Mouse (Mus musculus): ENCODE data around the gene Omt2b.
"Not testable (repeated sequence)": the region's sequence is repeated elsewhere in the genome, so short reads cannot be mapped to it uniquely, and the experiment has no call there.

The Omt2b gene

DNA sequence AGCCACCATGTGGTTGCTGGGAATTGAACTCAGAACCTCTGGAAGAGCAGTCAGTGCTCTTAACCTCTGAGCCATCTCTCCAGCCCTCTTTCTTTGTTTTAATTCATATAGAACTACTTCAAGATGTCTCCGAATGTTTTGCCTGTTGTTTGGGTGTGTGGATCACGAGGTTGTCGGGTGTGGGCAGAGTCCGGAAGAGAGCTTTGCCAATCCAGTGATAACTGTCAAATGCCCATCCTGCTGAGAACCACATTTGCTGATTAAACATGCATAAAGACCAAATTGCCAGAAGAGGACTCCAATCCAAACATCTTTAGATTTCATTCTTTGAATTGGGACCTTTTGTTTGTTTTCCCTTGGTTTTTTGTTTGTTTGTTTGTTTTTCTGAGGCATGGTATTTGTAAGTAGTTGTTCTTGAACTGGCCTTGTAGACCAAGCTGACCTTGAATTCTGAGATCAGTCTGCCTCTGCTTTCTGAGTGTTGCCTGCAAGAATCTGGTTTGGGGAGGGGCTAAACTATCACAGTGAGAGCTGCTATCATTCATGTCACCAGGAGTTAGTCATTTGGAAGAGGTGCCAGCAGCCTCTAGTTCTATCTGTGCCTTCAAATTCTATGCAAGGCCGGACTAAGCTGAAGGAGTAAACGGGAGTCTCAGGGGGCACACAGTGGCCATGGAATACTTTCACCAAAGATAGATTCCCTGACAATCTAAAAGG is 24.3 kb downstream of the Omt2b start:
- DNase-seq (ENCODE audit: low spot score in 2 of 2), result no peak

DNA sequence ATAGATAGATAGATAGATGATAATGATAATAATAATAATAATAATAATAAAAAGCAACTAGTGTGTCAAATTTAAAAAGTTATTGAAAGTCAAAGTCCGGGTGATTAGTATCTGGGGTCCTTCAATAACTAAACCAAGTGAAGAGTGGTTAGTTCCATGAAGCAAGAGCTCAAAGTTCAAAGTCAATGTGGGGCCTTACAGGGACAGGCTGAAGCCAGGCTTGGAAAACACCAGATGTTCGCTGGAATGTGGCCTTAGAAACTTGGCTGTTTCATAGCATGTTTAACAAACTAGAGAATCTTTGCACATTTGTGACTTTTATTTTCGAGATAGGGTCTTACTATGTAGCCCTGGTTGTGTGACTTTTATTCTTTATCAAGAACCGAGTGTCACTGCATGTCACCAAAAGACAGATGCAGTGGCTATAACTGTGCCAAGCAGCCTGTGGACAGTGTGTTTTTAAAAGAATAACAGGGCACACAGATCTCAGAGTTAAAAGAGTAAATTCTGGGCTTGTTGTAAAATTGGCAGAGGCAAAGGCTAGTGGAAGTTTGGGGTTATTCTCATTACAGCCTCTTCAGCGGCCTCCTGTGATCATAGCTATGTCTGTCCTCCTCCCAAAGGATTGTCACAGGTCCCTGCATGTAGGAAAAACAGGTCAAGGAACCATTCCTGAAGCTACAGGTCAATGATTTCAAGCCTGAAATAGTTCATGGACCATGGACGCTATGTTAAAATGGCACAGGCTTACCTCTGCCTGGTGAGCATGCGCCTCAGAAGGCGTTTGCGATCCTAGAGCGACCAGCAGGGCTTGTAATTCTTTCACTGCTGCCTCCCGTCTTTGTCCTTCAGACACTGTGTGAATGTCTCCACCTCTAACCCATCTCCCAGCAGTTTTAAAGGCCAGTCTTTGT is 27.5 kb downstream of the Omt2b start:
- DNase-seq (ENCODE audit: low spot score in 2 of 2), result no peak

DNA sequence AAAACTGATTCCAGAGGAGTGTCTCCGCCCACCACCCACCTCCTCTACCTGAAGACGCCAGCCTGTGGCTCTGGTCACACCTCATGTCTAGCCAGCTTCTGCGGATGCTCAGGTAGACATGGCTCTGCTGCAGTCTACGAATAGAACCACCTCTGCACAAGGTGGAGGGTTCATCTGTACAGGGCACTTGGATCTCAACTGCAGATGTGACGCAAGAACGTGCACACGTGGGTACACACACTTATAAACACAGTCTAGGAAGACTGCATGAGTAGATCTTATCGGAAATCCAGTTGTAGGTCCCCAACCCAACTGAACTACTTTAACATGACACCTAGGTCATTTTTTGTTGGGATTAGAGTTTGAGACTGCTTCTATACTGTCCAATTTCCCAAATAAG is 28.2 kb downstream of the Omt2b start, which contains the start of gene Gsta2:
Gsta2 (minus strand) TSS at position 178 of the 400 bp plus-strand sequence.
- DNase-seq (ENCODE audit: low spot score in 2 of 2), result no peak

DNA sequence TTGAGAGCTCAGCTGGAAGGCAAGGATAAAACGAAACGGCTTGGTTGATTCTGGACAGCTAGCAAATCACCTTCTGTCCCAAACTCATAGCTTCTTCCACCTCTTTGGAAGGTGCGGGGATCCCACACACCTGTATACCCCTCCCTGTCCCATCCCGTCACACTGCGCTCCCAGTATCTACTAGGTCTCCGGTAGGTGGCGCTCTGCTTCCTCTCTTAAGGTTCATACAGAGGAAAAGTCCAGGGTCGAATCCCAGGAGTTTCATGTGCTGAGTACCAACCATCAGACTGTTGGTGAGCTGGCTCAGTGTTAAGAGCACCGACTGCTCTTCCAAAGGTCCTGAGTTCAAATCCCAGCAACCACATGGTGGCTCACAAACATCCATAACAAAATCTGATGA is 30.7 kb downstream of the Omt2b start:
- peak; percentile 15 to 60 for DNase-seq (ENCODE audit: low spot score in 2 of 2)

DNA sequence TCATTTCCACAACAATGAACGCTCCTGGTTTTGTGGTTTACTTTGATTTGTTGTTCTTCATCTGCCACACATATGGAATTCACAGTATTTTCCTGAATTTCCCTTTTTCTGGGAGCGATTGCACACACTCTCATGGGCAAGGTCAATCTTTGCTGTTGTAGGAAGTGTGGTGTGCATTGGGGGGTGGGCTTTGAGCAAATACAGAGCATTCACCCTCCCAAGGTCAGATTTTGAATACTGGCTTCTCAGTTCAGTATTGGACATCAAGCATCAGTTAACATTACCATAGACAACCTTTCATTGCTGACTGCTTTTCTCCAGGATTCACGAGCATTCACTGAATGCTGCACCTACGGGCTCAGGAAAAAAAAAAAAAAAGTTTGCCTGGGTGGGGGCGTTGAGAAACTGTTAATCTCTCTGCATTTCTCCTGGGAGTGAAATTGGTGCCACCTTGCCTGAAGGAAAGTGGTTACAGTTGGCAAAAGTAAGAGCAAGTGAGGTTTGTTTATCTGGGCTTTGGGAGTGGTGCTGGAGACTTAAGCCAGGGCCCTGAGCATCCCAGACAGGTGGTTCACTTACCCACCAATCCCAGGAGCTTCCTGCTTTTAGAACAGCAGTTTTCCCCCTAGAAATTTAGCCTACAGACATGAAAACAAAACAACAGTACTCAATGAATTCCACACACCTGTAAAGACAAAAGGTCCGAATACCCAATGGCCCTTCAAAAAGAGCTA is 32.5 kb downstream of the Omt2b start:
- no peak for DNase-seq (ENCODE audit: low spot score in 2 of 2)

DNA sequence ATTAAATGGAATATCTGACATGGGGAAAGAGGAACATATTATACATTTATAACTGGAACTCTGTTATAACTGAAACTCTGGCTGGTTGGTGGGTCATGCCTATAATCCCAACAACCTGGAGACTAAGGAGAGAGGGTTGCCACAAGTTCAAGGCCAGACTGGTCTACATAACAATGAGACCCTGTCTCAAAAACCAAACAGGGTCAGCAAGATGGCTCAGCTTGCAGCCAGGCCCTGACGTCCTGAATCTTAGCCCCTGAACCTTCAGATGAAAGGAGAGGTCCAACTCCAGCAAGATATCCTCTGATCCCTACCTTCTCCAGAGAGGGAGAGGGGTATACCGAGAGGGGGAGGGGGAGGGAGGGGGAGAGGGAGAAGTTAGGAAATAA is 33.1 kb downstream of the Omt2b start:
- no peak for DNase-seq (ENCODE audit: low spot score in 2 of 2)

DNA sequence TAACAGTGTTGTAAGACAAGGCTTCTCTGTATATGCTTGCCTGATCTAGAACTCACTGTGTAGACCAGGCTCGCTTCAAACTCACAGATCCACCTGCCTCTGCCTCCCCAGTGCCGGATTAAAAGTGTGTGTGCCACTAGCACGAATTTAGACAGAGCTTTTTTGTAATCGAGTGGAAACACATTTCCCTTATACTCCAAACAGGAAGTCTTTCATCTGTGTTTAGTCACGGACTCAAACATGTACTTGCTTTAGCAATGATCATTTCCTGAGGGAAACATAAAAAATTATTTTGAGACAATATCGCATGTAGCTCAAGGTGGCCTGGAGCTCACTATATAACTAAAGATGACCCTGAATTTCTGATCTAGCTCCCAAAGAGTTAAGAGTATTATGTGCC is 36.0 kb downstream of the Omt2b start:
- no peak for DNase-seq (ENCODE audit: low spot score in 2 of 2)

DNA sequence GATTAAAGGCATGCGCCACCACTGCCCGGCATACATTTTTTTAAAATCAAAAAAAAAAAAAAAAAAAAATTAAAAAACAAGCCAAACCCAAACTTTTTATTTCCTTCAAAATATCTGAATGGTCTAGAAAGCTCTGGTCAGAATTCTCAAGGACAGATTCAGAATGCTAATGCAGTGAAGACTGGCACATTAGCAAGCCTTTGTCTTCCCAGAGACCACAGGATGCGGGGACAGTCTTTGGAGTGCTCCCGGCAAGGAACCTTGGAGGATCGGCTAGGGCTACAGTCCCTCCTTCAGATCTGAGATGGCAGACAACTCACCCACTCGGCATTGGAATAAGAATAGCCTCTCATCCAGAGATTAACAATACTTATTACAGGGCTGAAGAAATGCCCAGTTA is 37.3 kb downstream of the Omt2b start:
- DNase-seq (ENCODE audit: low spot score in 2 of 2), result no peak

DNA sequence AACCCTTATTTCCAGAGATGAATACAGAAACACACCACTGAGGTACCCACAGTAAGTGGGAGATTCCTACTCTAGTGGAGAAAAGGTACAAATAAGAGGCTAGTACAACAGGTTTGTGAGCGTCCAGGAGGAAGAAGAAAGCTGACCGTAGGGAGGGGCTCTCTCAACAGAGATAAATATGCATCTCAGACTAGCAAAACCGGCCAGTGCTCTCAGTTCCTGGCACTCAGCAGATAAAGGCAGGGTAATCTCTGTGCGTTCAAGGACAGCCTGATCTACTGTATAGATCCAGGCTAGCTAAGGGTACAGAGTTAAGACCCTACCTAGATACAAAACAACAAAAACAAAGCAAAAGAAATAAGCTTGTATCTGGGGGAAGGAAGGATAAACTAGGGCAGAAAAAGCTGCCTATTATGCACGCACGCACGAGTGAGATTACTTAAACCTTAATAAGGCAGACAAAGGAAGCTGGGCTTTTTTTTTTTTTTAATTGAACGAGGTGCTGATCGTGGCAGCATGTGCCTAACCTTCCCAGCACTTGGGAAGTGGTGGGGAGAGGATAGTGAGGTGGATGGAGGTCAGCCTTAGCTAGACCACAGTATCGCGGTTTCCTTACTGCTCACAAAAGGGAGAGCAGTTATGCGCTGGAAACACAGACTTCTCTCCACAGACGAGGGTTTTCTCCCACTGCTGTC is 38.6 kb downstream of the Omt2b start:
- DNase-seq (ENCODE audit: low spot score in 2 of 2), result no peak

DNA sequence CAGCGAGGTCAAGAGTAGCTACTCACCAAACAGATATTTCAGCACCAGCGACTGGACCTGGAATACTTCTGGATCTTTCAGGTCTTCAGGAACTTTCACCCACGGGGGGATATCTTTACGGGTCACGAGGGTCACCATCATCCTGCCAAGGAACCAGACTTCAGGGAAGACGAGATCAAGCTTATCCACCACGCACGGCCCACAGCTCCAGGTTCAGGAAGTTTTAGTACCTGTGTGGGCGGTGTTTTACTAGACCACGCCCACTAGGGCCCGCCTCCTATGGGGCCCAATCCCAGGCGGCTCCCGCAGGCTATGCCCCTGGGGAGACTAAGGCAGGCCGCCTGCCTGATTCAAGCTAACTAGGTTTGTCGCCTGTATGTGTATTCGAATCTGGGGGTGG is 40.6 kb downstream of the Omt2b start, which contains the start of gene Dppa5a:
Dppa5a (minus strand) TSS at position 219 of the 400 bp plus-strand sequence.
- DNase-seq (ENCODE audit: low spot score in 2 of 2), result not testable (repeated sequence)

DNA sequence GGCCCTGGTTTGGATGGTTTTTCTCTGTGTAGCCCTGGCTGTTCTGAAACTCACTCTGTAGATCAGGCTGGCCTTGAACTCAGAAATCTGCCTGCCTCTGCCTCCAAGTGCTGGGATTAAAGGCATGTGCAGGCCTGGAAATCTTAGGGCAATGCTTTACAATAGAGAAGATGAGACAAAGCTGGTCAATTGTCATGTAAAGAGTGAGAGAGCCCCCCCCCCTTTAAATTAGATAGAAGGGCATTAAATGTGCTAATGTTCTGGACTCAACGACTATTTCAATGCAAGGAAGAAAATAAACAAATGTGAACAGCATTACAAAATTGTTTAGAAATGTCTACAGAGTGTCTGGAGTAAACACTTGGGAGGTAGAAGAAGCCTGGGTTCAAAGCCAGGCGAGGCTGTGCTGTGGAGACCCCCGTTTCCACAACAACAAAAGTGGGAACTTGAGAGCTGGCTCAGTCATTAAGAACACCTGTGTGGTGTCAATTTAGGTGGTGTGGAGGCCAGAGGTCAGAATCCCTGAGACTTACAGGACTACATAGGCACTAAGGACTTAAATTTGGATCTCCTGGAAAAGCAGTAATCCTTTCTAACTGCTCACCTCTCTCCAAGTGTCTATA is 41.4 kb downstream of the Omt2b start:
- no peak for DNase-seq (ENCODE audit: low spot score in 2 of 2)

DNA sequence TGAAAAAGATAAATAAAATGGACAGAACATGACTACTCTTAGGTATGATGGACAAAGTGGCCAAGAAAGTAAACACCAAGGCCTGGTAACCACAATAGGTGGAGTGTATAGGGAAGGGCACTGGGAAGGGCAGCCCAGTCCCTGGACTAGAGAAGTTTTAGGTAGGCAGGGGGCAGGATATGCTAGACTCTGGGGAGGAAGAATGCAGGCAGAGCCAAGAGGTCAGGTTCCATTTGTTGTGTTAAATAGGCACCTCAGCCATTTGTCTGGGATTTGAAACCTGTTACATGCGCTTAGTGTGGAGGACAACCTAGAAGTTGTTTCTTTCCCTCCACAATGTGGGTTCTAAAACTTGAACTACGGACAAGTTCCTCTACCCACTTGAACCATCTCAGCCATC is 42.0 kb downstream of the Omt2b start:
- no peak for DNase-seq (ENCODE audit: low spot score in 2 of 2)

DNA sequence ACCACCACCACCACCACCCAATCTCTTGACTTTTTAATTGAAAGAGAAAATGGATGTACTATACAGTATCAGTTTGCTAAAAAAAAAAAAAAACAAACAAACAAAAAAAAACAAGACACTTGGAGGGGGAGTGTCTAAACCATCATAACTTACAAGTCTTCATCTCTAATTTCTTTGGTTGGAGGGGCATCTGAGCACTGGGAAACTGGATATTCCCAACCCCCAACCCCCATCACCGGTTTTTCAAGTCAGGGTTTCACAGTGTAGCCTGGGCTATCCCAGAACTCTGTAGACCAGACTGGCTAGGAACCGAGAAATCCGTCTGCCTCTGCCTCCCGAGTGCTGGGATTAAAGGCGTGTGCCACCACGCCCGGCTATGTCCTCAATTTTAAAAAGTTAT is 42.4 kb downstream of the Omt2b start:
- no peak for DNase-seq (ENCODE audit: low spot score in 2 of 2)

DNA sequence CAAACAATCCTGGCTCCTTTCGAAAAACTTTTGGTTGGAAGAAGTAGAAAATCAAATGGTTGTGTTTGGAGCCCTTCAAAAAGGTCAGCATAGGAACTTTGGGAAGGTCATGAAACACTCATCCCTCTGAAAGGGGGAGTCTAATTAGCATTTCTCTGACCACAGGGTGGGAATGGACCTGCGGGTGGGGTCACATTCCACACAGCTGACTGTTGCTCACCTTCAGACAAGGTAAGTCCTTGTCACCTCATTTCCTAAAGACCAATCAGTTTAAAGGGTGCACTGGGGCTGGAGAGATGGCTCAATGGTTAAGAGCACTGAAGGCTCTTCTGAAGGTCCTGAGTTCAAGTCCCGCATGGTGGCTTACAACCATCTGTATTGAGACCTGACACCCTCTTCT is 44.1 kb downstream of the Omt2b start:
- no peak for DNase-seq (ENCODE audit: low spot score in 2 of 2)

DNA sequence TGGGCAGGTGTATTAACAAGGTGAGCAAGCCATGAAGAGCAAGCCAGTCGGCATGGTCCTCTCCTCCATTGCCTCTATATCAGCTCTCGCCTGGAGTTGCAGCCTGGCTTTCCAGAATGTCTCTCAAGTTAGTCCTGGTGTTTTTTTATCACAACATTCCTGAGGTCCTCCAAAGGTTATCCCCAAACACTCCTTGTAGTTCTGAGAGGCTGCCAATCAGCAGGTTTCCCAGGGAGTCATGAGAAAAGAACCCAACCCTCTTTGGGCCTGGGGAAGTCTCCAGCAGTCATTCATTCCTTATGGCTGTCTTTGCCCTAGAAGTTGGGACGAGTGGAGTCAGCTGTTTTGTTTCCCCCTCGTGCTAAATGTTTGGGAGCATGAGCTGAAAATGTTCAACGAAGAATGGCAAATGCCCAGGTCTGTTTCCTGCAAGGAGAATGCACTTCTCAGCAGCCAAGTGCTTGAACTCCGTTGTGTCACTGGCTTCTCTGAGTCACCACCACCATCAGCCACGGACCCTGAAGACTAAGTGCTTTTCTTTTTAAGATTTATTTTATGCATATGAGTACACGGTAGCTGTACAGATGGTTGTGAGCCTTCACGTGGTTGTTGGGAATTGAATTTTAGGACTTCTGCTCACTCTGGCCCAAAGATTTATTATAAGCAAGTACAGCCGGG is 45.6 kb downstream of the Omt2b start:
- no peak for DNase-seq (ENCODE audit: low spot score in 2 of 2)

DNA sequence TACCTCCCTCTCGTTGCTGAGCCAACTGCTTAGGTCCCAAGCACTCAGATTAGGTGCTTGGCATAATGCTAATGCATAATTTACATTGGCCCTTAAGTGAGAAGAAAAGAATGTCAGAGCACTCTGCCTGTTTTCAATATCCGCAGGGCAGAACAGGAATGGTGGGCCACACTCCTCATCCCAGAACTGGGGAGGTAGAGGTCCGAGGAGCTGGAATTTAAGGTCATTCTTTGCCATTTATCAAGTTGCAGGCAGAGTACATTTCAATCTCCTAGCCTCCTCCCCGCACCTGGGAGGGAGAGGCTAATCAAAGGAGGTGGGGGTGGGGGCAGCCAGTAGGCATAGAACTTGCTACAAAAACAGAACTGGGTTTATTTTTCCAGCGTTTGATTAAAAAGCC is 47.0 kb downstream of the Omt2b start:
- DNase-seq (ENCODE audit: low spot score in 2 of 2), result no peak

DNA sequence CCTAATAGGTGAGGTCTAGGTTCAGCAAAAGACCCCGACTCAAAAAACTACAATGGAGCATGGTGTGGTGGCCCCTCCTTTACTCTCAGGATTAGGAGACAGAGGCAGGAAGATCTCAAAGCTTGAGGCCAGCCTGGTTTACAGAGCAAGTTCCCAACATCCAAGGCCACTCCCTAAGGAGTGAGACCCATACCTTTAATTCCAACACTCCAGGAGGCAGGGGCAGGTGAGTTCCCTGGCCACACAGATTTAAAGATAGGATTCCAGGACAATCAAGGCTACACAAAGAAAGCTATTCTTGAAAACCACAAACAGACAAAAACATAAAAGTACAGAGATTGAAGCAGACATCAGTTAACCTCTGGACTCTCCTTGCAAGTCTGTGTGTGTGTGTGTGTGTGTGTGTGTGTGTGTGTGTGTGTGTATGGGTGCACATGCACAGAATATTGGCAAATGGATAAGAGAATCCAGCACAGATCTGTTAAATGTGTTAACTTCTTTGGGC is 47.5 kb downstream of the Omt2b start:
- DNase-seq (ENCODE audit: low spot score in 2 of 2), result no peak

DNA sequence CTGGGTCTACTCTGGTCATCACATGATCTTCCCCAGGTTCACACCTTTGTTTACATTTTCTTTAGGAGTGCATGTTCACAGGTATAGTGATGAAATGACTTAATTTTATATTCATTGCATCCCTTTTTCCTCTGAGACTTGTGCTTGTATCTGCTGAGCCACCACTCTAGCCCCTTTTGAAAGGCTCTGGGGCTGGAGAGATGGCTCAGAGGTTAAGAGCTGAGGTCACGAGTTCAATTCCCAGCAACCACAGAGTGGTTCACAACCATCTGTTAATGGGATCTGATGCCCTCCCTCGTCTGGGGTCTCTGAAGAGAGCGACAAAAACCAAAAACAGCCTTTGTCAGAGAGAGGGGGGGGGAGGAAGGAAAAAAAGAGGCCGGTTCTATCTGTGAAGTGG is 48.1 kb downstream of the Omt2b start:
- no peak for DNase-seq (ENCODE audit: low spot score in 2 of 2)

DNA sequence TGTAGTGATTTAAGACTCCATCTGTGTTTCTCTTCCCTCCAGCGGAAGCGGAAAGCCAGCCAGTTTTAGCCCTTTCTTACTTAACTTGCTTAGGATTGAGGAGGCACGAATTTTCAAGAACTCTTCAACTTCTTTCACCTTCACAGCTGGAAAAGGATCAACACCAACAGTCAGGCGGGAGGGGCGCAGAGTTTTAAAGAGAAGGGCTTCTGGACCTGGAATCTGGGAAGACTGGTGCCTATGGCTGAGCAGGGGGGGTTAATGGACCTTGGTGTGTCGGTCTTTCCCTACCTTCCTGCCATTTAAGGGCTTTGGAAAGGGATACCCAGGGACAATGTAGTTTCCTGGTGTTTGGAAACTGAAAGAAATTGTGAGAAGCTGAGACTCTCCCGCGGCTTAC is 50.2 kb downstream of the Omt2b start:
- DNase-seq (ENCODE audit: low spot score in 2 of 2), result no peak

DNA sequence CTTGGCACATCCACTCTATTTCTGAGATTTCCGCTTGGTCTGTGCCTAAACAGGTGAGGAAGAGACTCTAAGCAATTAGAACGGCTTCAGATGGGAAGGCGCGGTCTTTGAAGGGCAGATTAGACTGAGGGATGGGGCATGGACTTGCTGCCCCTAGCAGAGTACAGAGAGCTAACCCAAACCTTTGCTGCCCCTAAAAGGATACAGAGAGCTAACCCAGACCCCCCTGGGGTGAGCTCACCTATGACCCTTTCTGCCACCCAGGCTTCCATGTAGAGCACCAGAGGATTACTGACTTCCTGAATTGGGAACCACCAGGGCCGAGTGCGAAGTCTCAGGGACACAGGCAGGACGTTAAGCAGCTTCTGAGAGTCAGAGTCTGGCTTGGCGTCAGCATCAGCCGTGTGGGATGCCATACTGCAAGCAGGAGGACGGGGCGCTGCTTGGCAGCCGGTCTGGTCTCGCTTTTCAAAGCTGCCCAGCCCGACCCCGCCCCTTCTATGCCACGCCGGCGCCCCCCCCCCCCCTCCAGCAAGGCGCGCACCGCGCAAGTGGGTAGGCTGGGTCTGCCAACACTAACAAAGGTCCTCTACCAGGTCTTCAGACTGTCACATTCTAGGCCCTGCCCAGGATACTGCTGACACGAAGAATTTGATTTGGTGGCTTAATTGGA is 50.9 kb downstream of the Omt2b start, which contains the start of gene Ooep:
Ooep (minus strand) TSS at position 613 of the 673 bp plus-strand sequence.
- no peak for DNase-seq (ENCODE audit: low spot score in 2 of 2)
